Mouse (Mus musculus): Measurements from ENCODE around the gene Megf11. TPM values are rescaled to one million over a fixed set of nuclear protein-coding genes. Genes with fewer than 3 reads are reported as not detected.

Megf11 gene
- polyA plus RNA-seq, 1 experiment from 2014 or later, result 0.56 TPM

GRCm38 (mm10) chr9:64693094-64693493 is 307.7 kb downstream of the Megf11 start:
- no peak overlapping the region for H3K4me2 ChIP-seq (replicated peaks; ENCODE audit: low read depth, low read length)
- H3K4me3 ChIP-seq (ENCODE audit: low read depth, low read length), result no peak overlapping the region
- H3K27ac ChIP-seq (ENCODE audit: low read length), result no peak overlapping the region
- 79% methylated on average over 2 of the region's 2 CpGs for WGBS
- TF ChIP-seq CTCF (IDR thresholded peaks at IDR 0.05) (no peak), EP300 (IDR thresholded peaks at IDR 0.05) (no peak)
- H3K27me3 ChIP-seq (replicated peaks; ENCODE audit: insufficient read depth, low read length), result no peaks in the 10 kb centered on the region
- no peaks in the 10 kb centered on the region for H3K4me1 ChIP-seq (ENCODE audit: insufficient read depth, low read depth, low read length)
- no peaks in the 10 kb centered on the region for H3K9me3 ChIP-seq (ENCODE audit: low read length)
- H3K9ac ChIP-seq (replicated peaks; ENCODE audit: low read depth), result no peak overlapping the region
- no peak for DNase-seq (ENCODE audit: low spot score)
- no peak for ATAC-seq
- peaks cover 4% of the 10 kb centered on the region; the same call in 1 of the 2 replicates for H3K36me3 ChIP-seq (ENCODE audit: insufficient read depth, low read length)

GRCm38 (mm10) chr9:64695266-64695665 is 309.8 kb downstream of the Megf11 start:
- H3K9ac ChIP-seq (replicated peaks; ENCODE audit: low read depth), result no peak overlapping the region
- no peaks in the 10 kb centered on the region for H3K9me3 ChIP-seq (ENCODE audit: low read length)
- peaks cover 4% of the 10 kb centered on the region; the same call in 1 of the 2 replicates for H3K36me3 ChIP-seq (ENCODE audit: insufficient read depth, low read length)
- no peaks in the 10 kb centered on the region for H3K27me3 ChIP-seq (replicated peaks; ENCODE audit: insufficient read depth, low read length)
- H3K4me2 ChIP-seq (replicated peaks; ENCODE audit: low read depth, low read length), result no peak overlapping the region
- no peak overlapping the region for H3K27ac ChIP-seq (ENCODE audit: low read length)
- DNase-seq (ENCODE audit: low spot score) (no peak), ATAC-seq (no peak)
- no peak for TF ChIP-seq CTCF (IDR thresholded peaks at IDR 0.05)
- no peak for TF ChIP-seq EP300 (IDR thresholded peaks at IDR 0.05)
- no peak overlapping the region for H3K4me3 ChIP-seq (ENCODE audit: low read depth, low read length)
- WGBS, result 87% methylated on average over 1 of the region's 1 CpGs
- H3K4me1 ChIP-seq (ENCODE audit: insufficient read depth, low read depth, low read length), result no peaks in the 10 kb centered on the region

GRCm38 (mm10) chr9:64696404-64696803 is 311.0 kb downstream of the Megf11 start:
- 79% methylated on average over 4 of the region's 4 CpGs for WGBS

GRCm38 (mm10) chr9:64697006-64697405 is 311.6 kb downstream of the Megf11 start:
- Histone ChIP-seq H3K36me3 (ENCODE audit: insufficient read depth, low read length) (peaks cover 4% of the 10 kb centered on the region; the same call in 1 of the 2 replicates), H3K9ac (replicated peaks; ENCODE audit: low read depth) (no peak overlapping the region), H3K27me3 (replicated peaks; ENCODE audit: insufficient read depth, low read length) (no peaks in the 10 kb centered on the region), H3K4me1 (ENCODE audit: insufficient read depth, low read depth, low read length) (no peaks in the 10 kb centered on the region), H3K4me3 (ENCODE audit: low read depth, low read length) (no peak overlapping the region), H3K9me3 (ENCODE audit: low read length) (no peaks in the 10 kb centered on the region), H3K27ac (ENCODE audit: low read length) (no peak overlapping the region), H3K4me2 (replicated peaks; ENCODE audit: low read depth, low read length) (no peak overlapping the region)
- WGBS, result 79% methylated on average over 1 of the region's 1 CpGs
- TF ChIP-seq CTCF (IDR thresholded peaks at IDR 0.05) (no peak), EP300 (IDR thresholded peaks at IDR 0.05) (no peak)
- ATAC-seq, result no peak
- no peak for DNase-seq (ENCODE audit: low spot score)

More at GRCm38 (mm10) chr9:64696404-64696803, 311.0 kb downstream of the Megf11 start:
- Histone ChIP-seq H3K27ac (ENCODE audit: low read length) (no peak overlapping the region), H3K4me1 (ENCODE audit: insufficient read depth, low read depth, low read length) (no peaks in the 10 kb centered on the region), H3K4me3 (ENCODE audit: low read depth, low read length) (no peak overlapping the region), H3K9me3 (ENCODE audit: low read length) (no peaks in the 10 kb centered on the region), H3K9ac (replicated peaks; ENCODE audit: low read depth) (no peak overlapping the region), H3K27me3 (replicated peaks; ENCODE audit: insufficient read depth, low read length) (no peaks in the 10 kb centered on the region), H3K36me3 (ENCODE audit: insufficient read depth, low read length) (peaks cover 4% of the 10 kb centered on the region; the same call in 1 of the 2 replicates), H3K4me2 (replicated peaks; ENCODE audit: low read depth, low read length) (no peak overlapping the region)
- ATAC-seq (no peak), DNase-seq (ENCODE audit: low spot score) (peak; percentile 15)
- TF ChIP-seq EP300 (IDR thresholded peaks at IDR 0.05) (no peak), CTCF (IDR thresholded peaks at IDR 0.05) (no peak)

- ATAC-seq (no peak), DNase-seq (ENCODE audit: low spot score) (no peak)
- H3K4me3 ChIP-seq (ENCODE audit: low read depth, low read length), result no peak overlapping the region
- no peaks in the 10 kb centered on the region for H3K4me1 ChIP-seq (ENCODE audit: insufficient read depth, low read depth, low read length)
- no peak overlapping the region for H3K9ac ChIP-seq (replicated peaks; ENCODE audit: low read depth)
- no peaks in the 10 kb centered on the region for H3K9me3 ChIP-seq (ENCODE audit: low read length)
- TF ChIP-seq CTCF (IDR thresholded peaks at IDR 0.05) (no peak), EP300 (IDR thresholded peaks at IDR 0.05) (no peak)
- no peak overlapping the region for H3K4me2 ChIP-seq (replicated peaks; ENCODE audit: low read depth, low read length)
- H3K27ac ChIP-seq (ENCODE audit: low read length), result no peak overlapping the region
- WGBS, result 80% methylated on average over 5 of the region's 5 CpGs
- H3K36me3 ChIP-seq (ENCODE audit: insufficient read depth, low read length), result peaks cover 4% of the 10 kb centered on the region; the same call in 1 of the 2 replicates
- H3K27me3 ChIP-seq (replicated peaks; ENCODE audit: insufficient read depth, low read length), result no peaks in the 10 kb centered on the region
These were observed 312.3 kb downstream of the Megf11 start for GRCm38 (mm10) chr9:64697677-64698076.

GRCm38 (mm10) chr9:64698586-64698985 is 313.2 kb downstream of the Megf11 start:
- no peak overlapping the region for H3K9ac ChIP-seq (replicated peaks; ENCODE audit: low read depth)
- no peak for TF ChIP-seq CTCF (IDR thresholded peaks at IDR 0.05)
- no peak for TF ChIP-seq EP300 (IDR thresholded peaks at IDR 0.05)
- H3K4me3 ChIP-seq (ENCODE audit: low read depth, low read length), result no peak overlapping the region
- H3K36me3 ChIP-seq (ENCODE audit: insufficient read depth, low read length), result peaks cover 4% of the 10 kb centered on the region; the same call in 1 of the 2 replicates
- DNase-seq (ENCODE audit: low spot score), result no peak
- no peaks in the 10 kb centered on the region for H3K4me1 ChIP-seq (ENCODE audit: insufficient read depth, low read depth, low read length)
- no peak overlapping the region for H3K4me2 ChIP-seq (replicated peaks; ENCODE audit: low read depth, low read length)
- H3K9me3 ChIP-seq (ENCODE audit: low read length), result no peaks in the 10 kb centered on the region
- 100% methylated on average over 1 of the region's 1 CpGs for WGBS
- no peak for ATAC-seq
- no peak overlapping the region for H3K27ac ChIP-seq (ENCODE audit: low read length)
- no peaks in the 10 kb centered on the region for H3K27me3 ChIP-seq (replicated peaks; ENCODE audit: insufficient read depth, low read length)
